Mouse (Mus musculus): ENCODE measurements around the gene 1700013F07Rik.

GRCm38 (mm10) chr3:108584580-108584979 is 50.6 kb downstream of the 1700013F07Rik start:
- no peak for TF ChIP-seq MAX (IDR thresholded peaks at IDR 0.05)
- TF ChIP-seq CEBPB (IDR thresholded peaks at IDR 0.05; ENCODE audit: low read depth), result no peak
- TF ChIP-seq CTCF (IDR thresholded peaks at IDR 0.05; ENCODE audit: control insufficient read depth, insufficient read depth, insufficient read length), result no peak
- TF ChIP-seq USF1 (IDR thresholded peaks at IDR 0.05; ENCODE audit: low read depth), result no peak
- TF ChIP-seq MYOG (IDR thresholded peaks at IDR 0.05; ENCODE audit: control insufficient read depth, extremely low read depth, insufficient read length), result no peak
- no peak for TF ChIP-seq MYOD1 (IDR thresholded peaks at IDR 0.05; ENCODE audit: control insufficient read depth, insufficient read length, low read depth)
